Mouse (Mus musculus): ENCODE data around the gene Dcakd. TPM values are rescaled to one million over a fixed set of nuclear protein-coding genes. Genes with fewer than 3 reads are reported as not detected.

The Dcakd gene
- polyA plus RNA-seq, 1 experiment from 2014 or later = 198 TPM

GRCm38 (mm10) chr11:103068884-103069283 is 40.8 kb upstream of the Dcakd start:
- ATAC-seq (ENCODE audit: insufficient number of reproducible peaks, insufficient read depth, low FRiP score, low read depth) = no peak
- H3K27me3 ChIP-seq (ENCODE audit: control insufficient read depth, insufficient read depth, low read length) = no peaks in the 10 kb centered on the region
- peaks cover 52% of the 10 kb centered on the region for H3K36me3 ChIP-seq (ENCODE audit: control insufficient read depth, insufficient read depth, low read length)
- no peak overlapping the region for H3K27ac ChIP-seq (ENCODE audit: low read length)
- no peak overlapping the region for H3K9ac ChIP-seq (replicated peaks; ENCODE audit: low read depth, low read length)
- H3K4me2 ChIP-seq (replicated peaks; ENCODE audit: low read depth, low read length) = no peak overlapping the region
- no peaks in the 10 kb centered on the region for H3K4me1 ChIP-seq (ENCODE audit: control insufficient read depth, insufficient read depth, low read length)
- H3K4me3 ChIP-seq (ENCODE audit: low read depth, low read length) = no peak overlapping the region
- no peaks in the 10 kb centered on the region for H3K9me3 ChIP-seq (ENCODE audit: control insufficient read depth, low read depth, low read length)
- 91% methylated on average over 11 of the region's 11 CpGs for WGBS

- Histone ChIP-seq H3K9ac (replicated peaks; ENCODE audit: low read depth, low read length) (no peak overlapping the region), H3K9me3 (ENCODE audit: control insufficient read depth, low read depth, low read length) (no peaks in the 10 kb centered on the region), H3K4me3 (ENCODE audit: low read depth, low read length) (no peak overlapping the region), H3K4me2 (replicated peaks; ENCODE audit: low read depth, low read length) (no peak overlapping the region), H3K27ac (ENCODE audit: low read length) (no peak overlapping the region), H3K4me1 (ENCODE audit: control insufficient read depth, insufficient read depth, low read length) (no peaks in the 10 kb centered on the region), H3K27me3 (ENCODE audit: control insufficient read depth, insufficient read depth, low read length) (no peaks in the 10 kb centered on the region), H3K36me3 (ENCODE audit: control insufficient read depth, insufficient read depth, low read length) (peaks cover 58% of the 10 kb centered on the region)
- 93% methylated on average over 4 of the region's 4 CpGs for WGBS
- ATAC-seq (ENCODE audit: insufficient number of reproducible peaks, insufficient read depth, low FRiP score, low read depth) = no peak
Observed at GRCm38 (mm10) chr11:103068272-103068671, 40.1 kb upstream of the Dcakd start.

- Histone ChIP-seq H3K27me3 (ENCODE audit: control insufficient read depth, insufficient read depth, low read length) (no peaks in the 10 kb centered on the region), H3K4me2 (replicated peaks; ENCODE audit: low read depth, low read length) (no peak overlapping the region), H3K4me1 (ENCODE audit: control insufficient read depth, insufficient read depth, low read length) (no peaks in the 10 kb centered on the region), H3K9me3 (ENCODE audit: control insufficient read depth, low read depth, low read length) (no peaks in the 10 kb centered on the region), H3K4me3 (ENCODE audit: low read depth, low read length) (no peak overlapping the region), H3K9ac (replicated peaks; ENCODE audit: low read depth, low read length) (no peak overlapping the region), H3K27ac (ENCODE audit: low read length) (no peak overlapping the region), H3K36me3 (ENCODE audit: control insufficient read depth, insufficient read depth, low read length) (peaks cover 63% of the 10 kb centered on the region)
- 81% methylated on average over 8 of the region's 8 CpGs for WGBS
- ATAC-seq (ENCODE audit: insufficient number of reproducible peaks, insufficient read depth, low FRiP score, low read depth) = no peak
Observed at GRCm38 (mm10) chr11:103067457-103068001, 39.4 kb upstream of the Dcakd start.

GRCm38 (mm10) chr11:103067051-103067361 is 38.9 kb upstream of the Dcakd start:
- Histone ChIP-seq H3K9me3 (ENCODE audit: control insufficient read depth, low read depth, low read length) (no peaks in the 10 kb centered on the region), H3K4me3 (ENCODE audit: low read depth, low read length) (no peak overlapping the region), H3K4me1 (ENCODE audit: control insufficient read depth, insufficient read depth, low read length) (no peaks in the 10 kb centered on the region), H3K27me3 (ENCODE audit: control insufficient read depth, insufficient read depth, low read length) (no peaks in the 10 kb centered on the region), H3K36me3 (ENCODE audit: control insufficient read depth, insufficient read depth, low read length) (peaks cover 66% of the 10 kb centered on the region), H3K9ac (replicated peaks; ENCODE audit: low read depth, low read length) (no peak overlapping the region), H3K27ac (ENCODE audit: low read length) (no peak overlapping the region), H3K4me2 (replicated peaks; ENCODE audit: low read depth, low read length) (no peak overlapping the region)
- no peak for ATAC-seq (ENCODE audit: insufficient number of reproducible peaks, insufficient read depth, low FRiP score, low read depth)
- WGBS = 90% methylated on average over 6 of the region's 6 CpGs

- Histone ChIP-seq H3K27ac (ENCODE audit: low read length) (no peak overlapping the region), H3K36me3 (ENCODE audit: control insufficient read depth, insufficient read depth, low read length) (peaks cover 69% of the 10 kb centered on the region)
Observed at GRCm38 (mm10) chr11:103066191-103067050, 38.3 kb upstream of the Dcakd start.

GRCm38 (mm10) chr11:103058499-103059085 is 30.5 kb upstream of the Dcakd start:
- Histone ChIP-seq H3K4me3 (ENCODE audit: low read depth, low read length) (no peak overlapping the region), H3K9ac (replicated peaks; ENCODE audit: low read depth, low read length) (no peak overlapping the region), H3K9me3 (ENCODE audit: control insufficient read depth, low read depth, low read length) (no peaks in the 10 kb centered on the region), H3K27ac (ENCODE audit: low read length) (no peak overlapping the region), H3K27me3 (ENCODE audit: control insufficient read depth, insufficient read depth, low read length) (no peaks in the 10 kb centered on the region), H3K4me2 (replicated peaks; ENCODE audit: low read depth, low read length) (no peak overlapping the region), H3K36me3 (ENCODE audit: control insufficient read depth, insufficient read depth, low read length) (peaks cover 69% of the 10 kb centered on the region), H3K4me1 (ENCODE audit: control insufficient read depth, insufficient read depth, low read length) (no peaks in the 10 kb centered on the region)
- no peak for ATAC-seq (ENCODE audit: insufficient number of reproducible peaks, insufficient read depth, low FRiP score, low read depth)
- 60% methylated on average over 3 of the region's 3 CpGs for WGBS

More at GRCm38 (mm10) chr11:103066191-103067050, 38.3 kb upstream of the Dcakd start:
- H3K4me1 ChIP-seq (ENCODE audit: control insufficient read depth, insufficient read depth, low read length) = no peaks in the 10 kb centered on the region
- H3K27me3 ChIP-seq (ENCODE audit: control insufficient read depth, insufficient read depth, low read length) = no peaks in the 10 kb centered on the region
- 93% methylated on average over 14 of the region's 14 CpGs for WGBS
- H3K9ac ChIP-seq (replicated peaks; ENCODE audit: low read depth, low read length) = no peak overlapping the region
- H3K4me2 ChIP-seq (replicated peaks; ENCODE audit: low read depth, low read length) = no peak overlapping the region
- ATAC-seq (ENCODE audit: insufficient number of reproducible peaks, insufficient read depth, low FRiP score, low read depth) = no peak
- no peak overlapping the region for H3K4me3 ChIP-seq (ENCODE audit: low read depth, low read length)
- H3K9me3 ChIP-seq (ENCODE audit: control insufficient read depth, low read depth, low read length) = no peaks in the 10 kb centered on the region

GRCm38 (mm10) chr11:103056636-103057035 is 28.5 kb upstream of the Dcakd start:
- ATAC-seq (ENCODE audit: insufficient number of reproducible peaks, insufficient read depth, low FRiP score, low read depth) = no peak
- no peak overlapping the region for H3K27ac ChIP-seq (ENCODE audit: low read length)
- 94% methylated on average over 7 of the region's 7 CpGs for WGBS
- H3K4me3 ChIP-seq (ENCODE audit: low read depth, low read length) = no peak overlapping the region
- no peaks in the 10 kb centered on the region for H3K4me1 ChIP-seq (ENCODE audit: control insufficient read depth, insufficient read depth, low read length)
- no peaks in the 10 kb centered on the region for H3K27me3 ChIP-seq (ENCODE audit: control insufficient read depth, insufficient read depth, low read length)
- H3K4me2 ChIP-seq (replicated peaks; ENCODE audit: low read depth, low read length) = no peak overlapping the region
- H3K9me3 ChIP-seq (ENCODE audit: control insufficient read depth, low read depth, low read length) = no peaks in the 10 kb centered on the region
- H3K9ac ChIP-seq (replicated peaks; ENCODE audit: low read depth, low read length) = no peak overlapping the region
- H3K36me3 ChIP-seq (ENCODE audit: control insufficient read depth, insufficient read depth, low read length) = peaks cover 68% of the 10 kb centered on the region

- H3K4me3 ChIP-seq (ENCODE audit: low read depth, low read length) = no peak overlapping the region
- no peaks in the 10 kb centered on the region for H3K27me3 ChIP-seq (ENCODE audit: control insufficient read depth, insufficient read depth, low read length)
- H3K9ac ChIP-seq (replicated peaks; ENCODE audit: low read depth, low read length) = no peak overlapping the region
- peaks cover 65% of the 10 kb centered on the region for H3K36me3 ChIP-seq (ENCODE audit: control insufficient read depth, insufficient read depth, low read length)
- no peaks in the 10 kb centered on the region for H3K9me3 ChIP-seq (ENCODE audit: control insufficient read depth, low read depth, low read length)
- no peak overlapping the region for H3K27ac ChIP-seq (ENCODE audit: low read length)
- WGBS = 50% methylated on average over 6 of the region's 6 CpGs
- no peak overlapping the region for H3K4me2 ChIP-seq (replicated peaks; ENCODE audit: low read depth, low read length)
- ATAC-seq (ENCODE audit: insufficient number of reproducible peaks, insufficient read depth, low FRiP score, low read depth) = no peak
- H3K4me1 ChIP-seq (ENCODE audit: control insufficient read depth, insufficient read depth, low read length) = no peaks in the 10 kb centered on the region
Observed at GRCm38 (mm10) chr11:103054798-103055197, 26.7 kb upstream of the Dcakd start.

All from stomach, embryonic 14.5 days (tissue).